Mouse (Mus musculus) olfactory bulb, adult 2 months (tissue): Measurements from ENCODE around the gene Map1a. TPM values are rescaled to one million over a fixed set of nuclear protein-coding genes. Genes with fewer than 3 reads are reported as not detected.
A peak's percentile ranks its signal among the peaks of the same experiment; 100 is the strongest.

ENCODE experiments used
- H3K27ac ChIP-seq: fragments of 200-500 bp; 2 replicates; pipeline ENCODE4 v1.5.1; 2012; ENCODE audit warnings: low read depth, low read length; ENCODE audit not compliant: insufficient read depth
- H3K4me1 ChIP-seq: fragments of 200-500 bp; 2 replicates; pipeline ENCODE4 v1.6.1; 2012; ENCODE audit warnings: low read length; ENCODE audit not compliant: control insufficient read depth, insufficient read depth
- H3K4me3 ChIP-seq: fragments of 200-500 bp; 2 replicates; pipeline ENCODE4 v1.5.1; 2012; ENCODE audit warnings: mild to moderate bottlenecking, low read depth, low read length, moderate library complexity; ENCODE audit not compliant: insufficient read depth
- CTCF ChIP-seq: fragments of 200-500 bp; IDR thresholded peaks from 2 replicates; pipeline ENCODE4 v1.5.1; 2012; ENCODE audit warnings: low read depth, mild to moderate bottlenecking, low read length, moderate library complexity; ENCODE audit not compliant: insufficient read depth
- POLR2A ChIP-seq: fragments of 200-500 bp; IDR thresholded peaks from 2 replicates; pipeline ENCODE4 v1.6.1; 2012; ENCODE audit warnings: mild to moderate bottlenecking, low read depth, low read length, moderate library complexity; ENCODE audit not compliant: insufficient read depth
- WGBS: fragments of 180-500 bp; shearing (Covaris S2); methylation state at CpG from one replicate; pipeline ENCODE4 v1.1.7; 2018; 5-methylcytosine and 5-hydroxymethylcytosine counted together
- polyA plus RNA-seq: library from polyadenylated mRNA; stranded (reverse); fragments of >200 nt; gene quantifications from 2 replicates; pipeline ENCODE4 v1.2.4, GENCODE M21; 2012; ENCODE audit warnings: low replicate concordance; ENCODE audit not compliant: missing spikeins, insufficient read depth, insufficient read length

Gene Map1a
- polyA plus RNA-seq, 1 experiment: 93.5 TPM

DNA sequence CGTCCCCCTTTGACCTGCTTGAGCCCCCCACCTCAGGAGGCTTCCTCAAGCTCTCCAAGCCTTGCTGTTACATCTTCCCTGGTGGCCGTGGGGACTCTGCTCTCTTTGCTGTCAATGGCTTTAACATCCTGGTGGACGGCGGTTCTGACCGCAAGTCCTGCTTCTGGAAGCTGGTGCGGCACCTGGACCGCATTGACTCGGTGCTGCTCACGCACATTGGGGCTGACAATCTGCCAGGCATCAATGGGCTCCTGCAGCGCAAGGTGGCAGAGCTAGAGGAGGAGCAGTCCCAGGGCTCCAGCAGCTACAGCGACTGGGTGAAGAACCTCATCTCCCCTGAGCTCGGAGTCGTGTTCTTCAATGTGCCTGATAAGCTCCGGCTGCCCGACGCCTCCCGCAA lies 10.1 kb downstream of the Map1a start:
- Histone ChIP-seq H3K27ac (no peak overlapping the region), H3K4me3 (no peak overlapping the region), H3K4me1 (peaks cover 65% of the 10 kb centered on the region)
- TF ChIP-seq CTCF (no peak), POLR2A (0 out of 2 replicates have a peak, but pooled peaks have one; percentile 6)
- 85% methylated on average over 17 of the region's 17 CpGs for WGBS

DNA sequence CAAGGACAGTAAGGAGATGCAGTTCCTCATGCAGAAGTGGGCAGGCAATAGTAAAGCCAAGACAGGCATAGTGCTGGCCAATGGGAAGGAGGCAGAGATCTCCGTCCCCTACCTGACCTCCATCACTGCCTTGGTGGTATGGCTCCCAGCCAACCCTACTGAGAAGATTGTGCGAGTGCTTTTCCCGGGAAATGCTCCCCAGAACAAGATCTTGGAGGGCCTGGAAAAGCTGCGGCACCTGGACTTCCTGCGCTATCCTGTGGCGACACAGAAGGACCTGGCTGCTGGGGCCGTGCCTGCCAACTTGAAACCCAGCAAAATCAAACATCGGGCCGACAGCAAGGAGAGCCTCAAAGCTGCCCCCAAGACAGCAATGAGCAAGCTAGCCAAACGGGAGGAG lies 10.6 kb downstream of the Map1a start:
- no peak overlapping the region for H3K4me3 ChIP-seq
- H3K27ac ChIP-seq: no peak overlapping the region
- TF ChIP-seq POLR2A (no peak), CTCF (no peak)
- 60% methylated on average over 10 of the region's 10 CpGs for WGBS
- H3K4me1 ChIP-seq: peaks cover 71% of the 10 kb centered on the region

DNA sequence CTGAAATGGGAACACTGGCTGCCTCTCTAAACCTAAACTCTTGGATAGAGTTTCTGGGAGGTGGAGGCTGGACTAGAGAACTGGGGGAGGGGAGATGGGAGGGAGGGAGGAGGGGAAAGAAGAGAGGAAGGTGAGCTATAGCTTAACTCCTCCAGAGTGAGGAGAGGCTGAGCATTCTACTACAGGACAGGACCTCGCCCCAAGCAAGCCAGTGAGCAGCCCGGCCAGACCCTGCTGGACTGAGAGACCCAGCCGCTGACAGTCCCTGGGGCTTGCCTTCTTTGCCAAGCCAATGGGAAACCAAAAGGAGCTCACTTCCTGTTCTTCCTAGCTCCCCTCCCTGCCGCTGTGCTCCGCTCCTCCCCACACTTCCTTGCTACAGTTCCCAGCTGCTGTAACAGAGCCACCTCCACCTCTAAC lies 19.6 kb downstream of the Map1a start:
- H3K4me3 ChIP-seq: no peak overlapping the region
- 41% methylated on average over 5 of the region's 5 CpGs for WGBS
- H3K27ac ChIP-seq: no peak overlapping the region
- peaks cover 27% of the 10 kb centered on the region for H3K4me1 ChIP-seq
- no peak for TF ChIP-seq CTCF
- no peak for TF ChIP-seq POLR2A

DNA sequence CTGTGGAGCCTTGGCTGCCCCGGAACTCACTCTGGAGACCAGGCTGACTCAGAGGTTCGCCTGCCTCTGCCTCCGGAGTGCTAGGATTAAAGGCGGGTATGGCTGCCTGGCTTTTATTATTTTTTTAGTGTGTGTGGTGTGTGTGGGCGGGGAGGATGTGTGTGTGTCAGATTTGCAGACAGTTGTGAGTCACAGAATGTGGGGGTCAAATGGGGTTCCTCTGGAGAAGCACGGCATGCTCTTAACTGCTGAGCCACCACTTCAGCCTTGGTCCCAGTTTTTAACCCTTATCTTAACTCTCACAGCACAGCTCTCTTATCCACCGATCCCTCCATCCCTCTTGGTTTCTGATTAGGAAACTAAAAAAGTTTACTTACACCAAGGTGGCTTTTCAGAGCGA lies 26.9 kb downstream of the Map1a start:
- 57% methylated on average over 8 of the region's 8 CpGs for WGBS
- no peak overlapping the region for H3K27ac ChIP-seq
- TF ChIP-seq CTCF (no peak), POLR2A (no peak)
- H3K4me1 ChIP-seq: no peaks in the 10 kb centered on the region
- no peak overlapping the region for H3K4me3 ChIP-seq

DNA sequence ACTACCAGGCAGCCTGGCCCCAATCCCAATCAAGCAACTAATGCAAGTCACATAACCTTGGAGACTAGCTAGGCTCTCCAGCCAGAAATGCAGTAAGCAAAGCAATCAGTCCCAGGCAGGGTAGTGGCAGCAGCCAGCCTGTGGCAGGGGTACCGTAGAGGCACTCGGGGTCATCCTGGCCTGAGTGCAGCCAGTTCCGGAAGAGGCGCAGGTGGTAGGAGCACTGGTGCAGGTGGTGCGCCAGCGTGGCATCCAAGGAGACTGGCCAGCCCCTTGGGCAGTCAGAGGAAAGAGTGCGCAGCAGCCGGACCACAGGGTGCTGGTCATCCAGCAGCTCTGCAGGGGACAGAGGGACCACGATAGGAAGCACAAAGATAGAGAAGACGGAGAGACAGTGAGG lies 33.6 kb downstream of the Map1a start:
- 87% methylated on average over 10 of the region's 10 CpGs for WGBS
- no peak overlapping the region for H3K27ac ChIP-seq
- H3K4me3 ChIP-seq: no peak overlapping the region
- TF ChIP-seq POLR2A: no peak
- no peak for TF ChIP-seq CTCF
- H3K4me1 ChIP-seq: peaks cover 4% of the 10 kb centered on the region; the same call in 1 of the 2 replicates

DNA sequence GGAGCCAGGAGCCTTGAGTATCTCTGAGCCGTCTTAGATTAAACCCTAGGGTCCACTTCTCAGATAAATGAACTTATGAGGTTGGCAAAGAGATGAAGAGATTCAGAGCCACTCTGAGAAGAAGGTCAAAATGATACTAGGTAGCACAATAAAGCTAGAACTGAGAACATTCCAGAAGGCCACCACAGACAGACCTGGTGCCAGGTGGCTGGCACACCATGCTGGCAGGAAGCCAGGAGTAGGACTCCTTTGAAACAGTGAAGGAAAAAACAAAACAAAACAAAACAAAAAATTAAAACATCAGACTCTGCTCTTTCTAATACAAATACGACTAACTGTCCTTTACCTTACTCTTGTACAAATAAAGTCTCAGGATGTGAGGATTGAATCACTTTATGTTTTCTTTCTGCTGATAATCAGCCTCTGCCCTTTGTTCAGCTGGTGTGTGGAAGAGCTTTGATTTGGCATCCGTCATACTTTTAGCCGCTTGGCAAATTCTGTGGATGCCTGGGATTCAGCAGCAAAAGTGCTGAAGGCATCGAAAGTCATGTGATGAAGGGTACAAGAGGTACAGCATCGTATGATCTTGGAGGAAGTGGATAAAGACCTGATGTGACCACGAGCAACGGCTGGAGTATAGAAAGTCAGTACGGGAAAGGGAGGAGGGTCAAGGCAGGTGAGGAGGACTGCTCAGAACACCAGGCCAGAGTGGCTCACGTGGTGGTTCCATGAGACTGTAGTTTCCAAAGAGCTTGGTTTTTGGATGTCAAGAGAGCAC lies 34.5 kb downstream of the Map1a start:
- Histone ChIP-seq H3K27ac (no peak overlapping the region), H3K4me1 (peaks cover 4% of the 10 kb centered on the region; the same call in 1 of the 2 replicates), H3K4me3 (no peak overlapping the region)
- TF ChIP-seq POLR2A: no peak
- 89% methylated on average over 10 of the region's 10 CpGs for WGBS

DNA sequence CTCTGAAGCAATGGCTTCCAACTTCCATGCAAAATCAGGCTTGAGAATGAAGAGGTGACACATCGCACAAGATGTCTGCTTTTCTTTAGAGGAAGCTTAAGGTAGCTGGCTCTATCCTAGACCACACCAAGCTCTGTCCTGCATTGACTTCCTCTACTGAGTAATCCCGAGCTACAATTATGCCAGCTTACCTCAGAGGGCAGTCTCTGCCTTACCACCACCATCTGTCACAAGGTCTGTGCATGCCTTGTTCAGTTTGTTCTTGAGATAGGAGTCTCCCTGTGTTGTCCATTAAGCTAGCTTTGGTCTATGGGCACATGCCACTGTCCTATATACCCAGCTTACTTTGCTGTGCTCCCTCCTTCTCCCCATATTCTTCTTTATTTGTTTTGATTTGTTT lies 40.1 kb downstream of the Map1a start:
- TF ChIP-seq POLR2A: no peak
- TF ChIP-seq CTCF: no peak
- H3K4me1 ChIP-seq: peaks cover 4% of the 10 kb centered on the region; the same call in 1 of the 2 replicates
- WGBS: 92% methylated on average over 2 of the region's 2 CpGs
- no peak overlapping the region for H3K27ac ChIP-seq
- no peak overlapping the region for H3K4me3 ChIP-seq

DNA sequence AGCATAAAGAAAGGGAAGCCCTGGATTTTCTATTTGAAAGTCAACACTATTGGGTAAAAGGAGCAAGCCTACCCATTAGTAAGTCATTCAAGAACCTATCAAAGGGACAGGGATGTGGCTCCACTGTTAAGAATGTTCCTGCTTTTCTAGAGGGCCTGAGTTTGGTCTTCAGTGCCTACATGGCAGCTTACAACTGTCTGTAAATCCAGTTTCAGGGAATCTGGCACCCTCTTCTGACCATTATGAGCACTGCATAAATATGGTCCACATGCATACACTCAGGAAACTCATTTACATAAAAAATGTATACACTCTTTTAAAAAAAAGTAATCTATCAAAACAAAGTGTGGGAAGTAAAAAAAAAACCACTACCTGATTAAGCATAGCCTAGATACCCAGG lies 49.7 kb downstream of the Map1a start:
- H3K4me1 ChIP-seq: no peaks in the 10 kb centered on the region
- TF ChIP-seq POLR2A: no peak
- H3K4me3 ChIP-seq: no peak overlapping the region
- no peak overlapping the region for H3K27ac ChIP-seq

DNA sequence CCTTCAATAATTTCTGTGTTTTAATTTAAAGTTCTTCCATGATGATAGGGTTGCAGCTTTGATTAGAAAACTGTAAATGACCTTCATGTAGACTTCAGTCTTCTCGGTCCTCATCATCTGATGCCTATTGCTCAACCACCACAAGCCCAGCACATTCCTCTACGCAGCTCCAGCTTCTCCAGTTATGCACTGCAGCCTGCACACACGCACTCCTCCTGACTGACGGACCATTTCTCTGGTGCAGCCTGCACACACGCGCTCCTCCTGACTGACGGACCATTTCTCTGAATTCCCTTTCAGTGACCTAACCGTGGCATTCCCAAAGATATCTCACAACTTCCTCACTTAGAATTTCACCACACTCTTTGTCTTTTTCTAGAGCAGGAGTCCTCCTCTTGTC lies 63.8 kb downstream of the Map1a start:
- 70% methylated on average over 8 of the region's 8 CpGs for WGBS
- TF ChIP-seq POLR2A (no peak), CTCF (no peak)
- Histone ChIP-seq H3K27ac (no peak overlapping the region), H3K4me3 (no peak overlapping the region), H3K4me1 (peaks cover 10% of the 10 kb centered on the region)
